Mouse (Mus musculus) liver, embryonic 14.5 days (tissue): Measurements from ENCODE around the gene Gp9.

Experiments used
- CTCF ChIP-seq: IDR thresholded peaks from 2 replicates; pipeline ENCODE4 v1.5.1; 2016; ENCODE audit warnings: antibody characterized with exemption, low read depth, control low read depth
- EP300 ChIP-seq: IDR thresholded peaks from 2 replicates; pipeline ENCODE4 v1.6.1; 2016; ENCODE audit warnings: antibody characterized with exemption, low read depth

DNA sequence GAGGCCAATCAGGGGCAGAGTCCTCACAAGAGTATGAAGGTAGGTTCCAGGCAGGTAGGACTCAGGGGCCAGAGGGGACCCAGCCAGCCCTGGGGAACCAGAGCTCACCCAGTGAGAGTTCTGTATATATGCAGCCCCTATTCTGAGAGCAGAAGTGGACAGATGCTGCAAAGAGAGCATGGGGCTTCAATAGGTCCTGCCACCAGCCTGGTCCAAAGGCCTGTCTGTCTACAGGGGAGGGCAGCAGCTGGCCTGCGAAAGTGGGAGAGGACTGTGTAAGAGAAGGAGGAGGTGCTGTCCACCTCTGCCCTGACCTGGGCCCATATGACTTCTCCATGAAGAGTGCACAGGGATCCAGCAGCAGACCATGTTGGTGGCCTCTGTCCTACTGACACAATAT lies 1.2 kb upstream of the Gp9 start:
- no peak for TF ChIP-seq CTCF
- TF ChIP-seq EP300: no peak
